Mouse (Mus musculus) Patski (cell line): ENCODE measurements around the gene Begain. TPM values are rescaled to one million over a fixed set of nuclear protein-coding genes. Genes with fewer than 3 reads are reported as not detected.

ENCODE experiments used
- ATAC-seq: fragments of 100-300 bp; one replicate; pipeline ENCODE4 v1.8.0; 2021
- CTCF ChIA-PET: fragments of 350-600 bp; sonication (Branson Sonifier 250); formaldehyde crosslinking; loops from one replicate; lab custom pipeline; 2022; ENCODE audit warnings: inconsistent platforms; lab: Charles Lee
- POLR2A ChIA-PET: fragments of 350-600 bp; sonication (Branson Sonifier 250); formaldehyde crosslinking; loops from one replicate; lab custom pipeline; 2022; ENCODE audit warnings: antibody characterized with exemption, inconsistent platforms; lab: Charles Lee
- DNase-seq: peaks from one replicate; pipeline ENCODE4 v3.0.0-alpha.2; 2011; ENCODE audit warnings: low read depth, low spot score
- H3K27me3 ChIP-seq: fragments of 371-371 bp; one replicate; pipeline ENCODE4 v1.5.1; 2021
- CTCF ChIP-seq: fragments of 100-300 bp; IDR thresholded peaks from one replicate; pipeline ENCODE4 v1.5.1; 2021
- in situ Hi-C: fragments of 300-500 bp; cut with MboI; formaldehyde crosslinking; loops from 3 replicates; pipeline ENCODE4 v1.11.1; 2018; ENCODE audit warnings: low pct_unique_long_range_greater_than_20kb, mixed read lengths
- polyA plus RNA-seq: library from polyadenylated mRNA; unstranded; gene quantifications from one replicate; pipeline ENCODE4 v1.2.3, GENCODE M21; 2021

Begain gene
- polyA plus RNA-seq, 1 experiment from 2014 or later, result 0.28 TPM

GRCm38 (mm10) chr12:109085046-109085445 is 17.0 kb upstream of the Begain start:
- peaks cover 9% of the 10 kb centered on the region for H3K27me3 ChIP-seq
- DNase-seq, result no peak
- CTCF ChIA-PET, result no interaction called here
- ATAC-seq, result no peak
- no peak for TF ChIP-seq CTCF
- in situ Hi-C loops, result no loop called here
- POLR2A ChIA-PET, result no interaction called here

- CTCF ChIA-PET, result no interaction called here
- no peak for ATAC-seq
Observed at GRCm38 (mm10) chr12:109083476-109083875, 15.5 kb upstream of the Begain start.

GRCm38 (mm10) chr12:109077036-109077435 is 9.0 kb upstream of the Begain start:
- peaks cover 29% of the 10 kb centered on the region for H3K27me3 ChIP-seq
- ChIA-PET POLR2A (no interaction called here), CTCF (no interaction called here)
- no peak for TF ChIP-seq CTCF
- no peak for DNase-seq
- in situ Hi-C loops, result no loop called here
- ATAC-seq, result no peak

More at GRCm38 (mm10) chr12:109083476-109083875, 15.5 kb upstream of the Begain start:
- TF ChIP-seq CTCF, result no peak
- POLR2A ChIA-PET, result no interaction called here
- DNase-seq, result no peak
- in situ Hi-C loops, result no loop called here
- peaks cover 20% of the 10 kb centered on the region for H3K27me3 ChIP-seq

GRCm38 (mm10) chr12:109074777-109075285 is 6.8 kb upstream of the Begain start:
- DNase-seq (no peak), ATAC-seq (no peak)
- ChIA-PET POLR2A (no interaction called here), CTCF (no interaction called here)
- TF ChIP-seq CTCF, result no peak
- peaks cover 23% of the 10 kb centered on the region for H3K27me3 ChIP-seq
- in situ Hi-C loops, result no loop called here

- CTCF ChIA-PET, result no interaction called here
Observed at GRCm38 (mm10) chr12:109074106-109074505, 6.1 kb upstream of the Begain start.

GRCm38 (mm10) chr12:109071248-109071647 is 3.2 kb upstream of the Begain start:
- ChIA-PET POLR2A (no interaction called here), CTCF (no interaction called here)
- in situ Hi-C loops, result no loop called here
- TF ChIP-seq CTCF, result no peak
- DNase-seq (no peak), ATAC-seq (no peak)
- peaks cover 22% of the 10 kb centered on the region for H3K27me3 ChIP-seq

More at GRCm38 (mm10) chr12:109074106-109074505, 6.1 kb upstream of the Begain start:
- peaks cover 16% of the 10 kb centered on the region for H3K27me3 ChIP-seq
- DNase-seq (no peak), ATAC-seq (no peak)
- in situ Hi-C loops, result no loop called here
- no peak for TF ChIP-seq CTCF
- POLR2A ChIA-PET, result no interaction called here

- in situ Hi-C loops, result no loop called here
- no peak for TF ChIP-seq CTCF
- DNase-seq (no peak), ATAC-seq (no peak)
- POLR2A ChIA-PET, result no interaction called here
- CTCF ChIA-PET, result no interaction called here
- peaks cover 22% of the 10 kb centered on the region for H3K27me3 ChIP-seq
Observed at GRCm38 (mm10) chr12:109069751-109070150, 1.7 kb upstream of the Begain start.

GRCm38 (mm10) chr12:109068738-109069137 is 721 bp upstream of the Begain start:
- no peak for ATAC-seq
- in situ Hi-C loops, result no loop called here

GRCm38 (mm10) chr12:109067561-109068135 is 369 bp downstream of the Begain start:
- TF ChIP-seq CTCF, result no peak
- ChIA-PET CTCF (no interaction called here), POLR2A (no interaction called here)
- H3K27me3 ChIP-seq, result peaks cover 28% of the 10 kb centered on the region
- no peak for ATAC-seq
- in situ Hi-C loops, result no loop called here
- no peak for DNase-seq

More at GRCm38 (mm10) chr12:109068738-109069137, 721 bp upstream of the Begain start:
- ChIA-PET POLR2A (no interaction called here), CTCF (no interaction called here)
- no peak for DNase-seq
- H3K27me3 ChIP-seq, result peaks cover 25% of the 10 kb centered on the region
- TF ChIP-seq CTCF, result no peak

- in situ Hi-C loops, result no loop called here
- ATAC-seq, result no peak
- DNase-seq, result no peak
- peaks cover 33% of the 10 kb centered on the region for H3K27me3 ChIP-seq
- TF ChIP-seq CTCF, result no peak
- ChIA-PET CTCF (no interaction called here), POLR2A (no interaction called here)
Observed at GRCm38 (mm10) chr12:109058660-109059059, 9.4 kb downstream of the Begain start.

GRCm38 (mm10) chr12:109057736-109058135 is 10.3 kb downstream of the Begain start:
- TF ChIP-seq CTCF, result no peak
- in situ Hi-C loops, result no loop called here

More at GRCm38 (mm10) chr12:109057736-109058135, 10.3 kb downstream of the Begain start:
- POLR2A ChIA-PET, result interaction anchor here (0.7 kb wide), 1 partner anchor 1323 kb away, joined by 3 read pairs; no protein-coding TSS in a partner anchor
- DNase-seq (no peak), ATAC-seq (no peak)
- CTCF ChIA-PET, result no interaction called here
- H3K27me3 ChIP-seq, result peaks cover 34% of the 10 kb centered on the region
